Comparison of ENCODE assay signal across 8 mouse cellular contexts in the genomic region with DNA sequence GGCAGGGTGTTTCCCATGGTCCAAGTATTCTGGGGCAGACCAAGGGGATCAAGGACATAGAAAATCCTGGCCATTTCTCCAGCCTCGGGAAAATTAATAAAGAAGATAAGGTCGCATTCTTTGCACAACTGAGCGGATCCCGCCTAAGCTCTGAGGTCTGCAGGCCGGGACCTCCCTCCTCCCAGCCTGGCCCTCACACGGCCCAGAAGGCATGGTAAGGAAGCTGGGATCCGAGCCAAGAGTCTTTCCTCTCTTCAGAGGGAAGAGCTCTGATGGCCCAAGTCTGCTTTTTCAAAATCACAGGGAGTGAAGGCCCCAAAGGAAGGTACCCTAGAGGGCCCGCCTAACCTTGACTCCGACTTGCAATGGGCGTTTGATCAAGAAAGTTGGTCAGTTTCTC.
DNase-seq lines count a peak whose midpoint lies in the region; TF ChIP-seq lines count a peak whose summit lies in the region.

No protein-coding gene starts in this region.

- WGBS in kidney, adult 2 months, result 28% methylated on average over 10 of the region's 10 CpGs

- no peak overlapping the region for H3K27ac ChIP-seq in left cerebral cortex, adult 2 months
- H3K27ac ChIP-seq in kidney, adult 2 months (ENCODE audit: insufficient read depth, low read depth, low read length), result peak overlapping the region; percentile 76

- H3K36me3 ChIP-seq in kidney, adult 2 months (ENCODE audit: control insufficient read depth, insufficient read depth, low read length), result no peaks in the 10 kb centered on the region

- no peak for TF ChIP-seq POLR2A in kidney, adult 2 months (IDR thresholded peaks at IDR 0.05; ENCODE audit: low read depth, low read length)

- no peak for TF ChIP-seq CTCF in left cerebral cortex, adult 2 months (IDR thresholded peaks at IDR 0.05)
- no peak for TF ChIP-seq CTCF in kidney, adult 2 months (conservative IDR thresholded peaks at IDR 0.05; ENCODE audit: insufficient read depth, insufficient read length, low read depth, low read length)

- peak; percentile 75 for DNase-seq in left cerebral cortex, postnatal 4 days
- no peak for DNase-seq in left cerebral cortex, adult 2 months (ENCODE audit: extremely low spot score in 1 of 2, low spot score in 2 of 2)
- peak; percentile 26 for DNase-seq in heart, adult 8-10 months (ENCODE audit: low spot score)
- peak; percentile 72 for DNase-seq in kidney, adult 2 months
- peak; percentile 69 for DNase-seq in lung, postnatal 14 days
- peak; percentile 44 for DNase-seq in urinary bladder, postnatal 25 days (ENCODE audit: low spot score)
- DNase-seq in right cerebral cortex, postnatal 4 days, result no peak
- DNase-seq in spleen, postnatal 14 days (ENCODE audit: low spot score in 2 of 2), result no peak

- no peak overlapping the region for H3K4me3 ChIP-seq in left cerebral cortex, adult 2 months
- no peak overlapping the region for H3K4me3 ChIP-seq in kidney, adult 2 months (ENCODE audit: insufficient read depth, low read depth, low read length)

- no peaks in the 10 kb centered on the region for H3K27me3 ChIP-seq in kidney, adult 2 months (replicated peaks; ENCODE audit: control insufficient read depth, insufficient read depth, low read length)

- H3K4me1 ChIP-seq in kidney, adult 2 months (ENCODE audit: control insufficient read depth, insufficient read depth, low read length), result peaks cover 3% of the 10 kb centered on the region; the same call in 1 of the 2 replicates

- intact Hi-C loops in left cerebral cortex, postnatal 4 days (cut with DNase I), result no loop called here
- intact Hi-C loops in left cerebral cortex, adult 2 months (cut with DNase I), result no loop called here

Comparison
In these comparisons a context has a peak if more than half of its experiments do, and no peak if none do; other contexts are left out.
1. DNase-seq: peak in left cerebral cortex, postnatal 4 days (single experiment), heart, adult 8-10 months (single experiment), kidney, adult 2 months (single experiment), lung, postnatal 14 days (single experiment) and urinary bladder, postnatal 25 days (single experiment); none in left cerebral cortex, adult 2 months (0 of 2), right cerebral cortex, postnatal 4 days (single experiment) and spleen, postnatal 14 days (0 of 2).